Mouse (Mus musculus) hindbrain, embryonic 11.5 days (tissue): ENCODE results near the gene Rad50. TPM values are rescaled to one million over a fixed set of nuclear protein-coding genes. Genes with fewer than 3 reads are reported as not detected.
A peak's percentile ranks its signal among the peaks of the same experiment; 100 is the strongest.

Source experiments
- ATAC-seq: fragments of 200-750 bp; cut with Nextera tagmentation; 2 replicates; pipeline ENCODE4 v1.8.0; 2017; ENCODE audit warnings: mild to moderate bottlenecking, moderate TSS enrichment, moderate library complexity; ENCODE audit not compliant: low FRiP score
- DNase-seq: peaks from one replicate; pipeline ENCODE4 v3.0.0-alpha.2; 2015; ENCODE audit warnings: low spot score
- H3K27ac ChIP-seq: fragments of 300-500 bp; sonication (generic); 2 replicates; pipeline ENCODE4 v1.5.1; 2014; ENCODE audit warnings: mild to moderate bottlenecking, low read depth, low read length
- H3K27me3 ChIP-seq: fragments of 300-500 bp; sonication (generic); 2 replicates; pipeline ENCODE4 v1.6.1; 2014; ENCODE audit warnings: mild to moderate bottlenecking, low read length, moderate library complexity, mixed read lengths; ENCODE audit not compliant: control insufficient read depth, insufficient read depth
- H3K36me3 ChIP-seq: fragments of 300-500 bp; sonication (generic); 2 replicates; pipeline ENCODE4 v1.6.1; 2014; ENCODE audit warnings: mild to moderate bottlenecking, low read length, moderate library complexity, mixed read lengths; ENCODE audit not compliant: control insufficient read depth, insufficient read depth
- H3K4me1 ChIP-seq: fragments of 300-500 bp; sonication (generic); replicated peaks from 2 replicates; pipeline ENCODE4 v1.6.1; 2014; ENCODE audit warnings: low read length, mixed read lengths; ENCODE audit not compliant: control insufficient read depth, insufficient read depth
- H3K4me2 ChIP-seq: fragments of 300-500 bp; sonication (generic); replicated peaks from 2 replicates; pipeline ENCODE4 v1.6.1; 2014; ENCODE audit warnings: mild to moderate bottlenecking, low read depth, low read length
- H3K4me3 ChIP-seq: fragments of 300-500 bp; sonication (generic); 2 replicates; pipeline ENCODE4 v1.5.1; 2014; ENCODE audit warnings: low read depth, low read length
- H3K9ac ChIP-seq: fragments of 300-500 bp; sonication (generic); 2 replicates; pipeline ENCODE4 v1.6.1; 2014; ENCODE audit warnings: low read depth, low read length
- H3K9me3 ChIP-seq: fragments of 300-500 bp; sonication (generic); 2 replicates; pipeline ENCODE4 v1.6.1; 2016; ENCODE audit warnings: low read length; ENCODE audit not compliant: control insufficient read depth
- WGBS: fragments of 180-500 bp; shearing (Covaris S2); extraction: QIAGEN DNeasy Blood & Tissue Kit; methylation state at CpG from one replicate; pipeline ENCODE4 v1.1.7; 2014; 5-methylcytosine and 5-hydroxymethylcytosine counted together
- polyA plus RNA-seq: library from polyadenylated mRNA; unstranded; fragments of >200 nt; fragmentation: Nextera tagmentation; extraction: Ambion mirVana; gene quantifications from 2 replicates; pipeline ENCODE4 v1.2.1, GENCODE M21; 2014

Rad50 gene
- polyA plus RNA-seq, 1 experiment from 2014 or later = 22.3 TPM

DNA sequence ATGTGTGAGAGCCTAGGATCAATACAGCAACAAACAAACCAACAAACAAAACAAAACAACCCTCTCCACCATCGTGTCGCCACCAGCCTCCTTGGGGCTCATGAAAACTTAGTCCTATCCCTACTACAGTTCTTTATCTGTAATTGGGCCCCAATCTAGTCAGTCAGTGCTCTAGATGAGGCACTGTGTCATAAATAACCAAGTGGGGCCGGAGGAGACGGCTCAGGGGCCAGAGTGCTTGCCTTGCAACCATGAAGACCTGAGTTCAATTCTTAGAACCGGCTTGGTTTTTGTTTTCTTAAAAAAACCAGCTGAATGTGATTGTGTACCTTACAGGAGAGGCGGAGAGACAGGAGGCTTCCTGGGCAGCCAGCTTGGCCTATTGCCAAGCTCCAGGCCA is 91.9 kb downstream of the Rad50 start:
- H3K9ac ChIP-seq = no peak overlapping the region
- 89% methylated on average over 6 of the region's 6 CpGs for WGBS
- no peaks in the 10 kb centered on the region for H3K27me3 ChIP-seq
- ATAC-seq (no peak), DNase-seq (no peak)
- no peaks in the 10 kb centered on the region for H3K9me3 ChIP-seq
- no peaks in the 10 kb centered on the region for H3K36me3 ChIP-seq
- no peak overlapping the region for H3K4me2 ChIP-seq
- no peak overlapping the region for H3K4me3 ChIP-seq
- H3K4me1 ChIP-seq = no peaks in the 10 kb centered on the region
- H3K27ac ChIP-seq = no peak overlapping the region

DNA sequence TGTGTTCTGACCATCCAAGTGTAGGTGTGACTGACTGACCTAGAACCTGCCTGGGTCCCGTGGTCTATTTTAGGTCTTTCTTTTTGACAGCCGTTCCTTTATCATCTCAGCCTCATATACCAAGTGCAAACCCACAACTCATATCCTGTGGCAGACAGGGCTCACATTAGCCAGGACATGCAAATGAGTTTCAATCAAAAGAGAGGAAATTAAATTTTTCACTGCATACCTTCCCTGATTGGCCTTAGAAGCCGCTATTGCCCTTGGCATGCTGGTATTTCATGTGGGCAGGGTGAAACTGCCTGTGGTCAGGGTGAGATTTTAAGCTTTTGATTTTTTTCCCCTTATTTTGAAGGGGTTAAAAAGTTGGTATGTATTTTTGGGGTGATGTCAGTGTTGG is 97.4 kb downstream of the Rad50 start:
- Histone ChIP-seq H3K4me3 (no peak overlapping the region), H3K4me2 (no peak overlapping the region), H3K27ac (no peak overlapping the region), H3K27me3 (no peaks in the 10 kb centered on the region), H3K9ac (no peak overlapping the region), H3K9me3 (no peaks in the 10 kb centered on the region), H3K4me1 (no peaks in the 10 kb centered on the region; the same call in 1 of the 2 replicates), H3K36me3 (no peaks in the 10 kb centered on the region)
- WGBS = 89% methylated on average over 3 of the region's 3 CpGs
- no peak for ATAC-seq
- DNase-seq = no peak

DNA sequence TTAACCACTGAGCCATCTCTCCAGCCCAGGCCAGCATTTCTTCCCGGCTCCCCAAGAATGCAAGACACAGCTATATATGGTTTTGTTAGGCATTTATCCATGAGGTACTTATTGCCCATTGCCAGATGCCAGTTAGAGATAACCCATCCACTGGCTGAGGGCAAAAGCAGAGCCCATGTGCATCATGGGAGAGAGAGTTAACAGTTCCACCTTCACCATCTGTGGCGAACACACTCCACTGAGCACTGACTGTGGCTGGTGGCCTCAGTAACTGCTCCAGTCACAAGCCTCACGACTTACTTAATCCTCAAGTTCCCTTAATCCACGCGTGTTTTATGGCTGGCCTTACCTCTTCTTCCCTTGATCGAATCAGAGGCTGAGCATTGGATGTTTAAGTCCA is 97.9 kb downstream of the Rad50 start:
- WGBS = 84% methylated on average over 6 of the region's 6 CpGs
- H3K36me3 ChIP-seq = no peaks in the 10 kb centered on the region
- no peak for ATAC-seq
- DNase-seq = no peak
- H3K4me1 ChIP-seq = no peaks in the 10 kb centered on the region; the same call in 1 of the 2 replicates
- no peak overlapping the region for H3K27ac ChIP-seq
- no peak overlapping the region for H3K4me3 ChIP-seq
- no peaks in the 10 kb centered on the region for H3K27me3 ChIP-seq
- H3K4me2 ChIP-seq = no peak overlapping the region
- H3K9me3 ChIP-seq = no peaks in the 10 kb centered on the region
- H3K9ac ChIP-seq = no peak overlapping the region

DNA sequence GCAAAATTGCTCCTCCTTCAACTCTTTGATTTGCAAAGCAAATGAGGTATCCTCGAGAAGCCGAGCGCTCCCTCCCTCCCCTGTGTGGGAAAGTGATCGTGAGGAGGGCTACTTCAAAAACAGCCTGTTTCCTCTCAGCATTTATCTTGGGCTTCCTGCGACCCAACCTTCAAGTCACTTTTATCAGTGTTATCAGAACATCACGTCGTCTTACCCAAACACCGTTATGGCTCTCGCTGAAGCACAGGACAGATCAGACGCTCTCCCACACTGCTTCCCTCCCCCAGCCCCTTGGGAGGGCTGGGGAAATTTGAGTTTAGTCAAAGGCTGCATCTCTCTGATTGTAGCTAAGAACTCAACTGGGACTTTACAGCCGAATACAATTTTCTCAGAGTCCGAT is 101.5 kb downstream of the Rad50 start:
- no peak overlapping the region for H3K9ac ChIP-seq
- DNase-seq (peak; percentile 14), ATAC-seq (no peak)
- no peaks in the 10 kb centered on the region for H3K9me3 ChIP-seq
- H3K4me3 ChIP-seq = no peak overlapping the region
- H3K27me3 ChIP-seq = no peaks in the 10 kb centered on the region
- no peaks in the 10 kb centered on the region; the same call in 1 of the 2 replicates for H3K4me1 ChIP-seq
- no peak overlapping the region for H3K27ac ChIP-seq
- no peak overlapping the region for H3K4me2 ChIP-seq
- H3K36me3 ChIP-seq = 0 out of 2 replicates have a peak, but pooled peaks cover 3% of the 10 kb centered on the region
- WGBS = 13% methylated on average over 12 of the region's 12 CpGs

DNA sequence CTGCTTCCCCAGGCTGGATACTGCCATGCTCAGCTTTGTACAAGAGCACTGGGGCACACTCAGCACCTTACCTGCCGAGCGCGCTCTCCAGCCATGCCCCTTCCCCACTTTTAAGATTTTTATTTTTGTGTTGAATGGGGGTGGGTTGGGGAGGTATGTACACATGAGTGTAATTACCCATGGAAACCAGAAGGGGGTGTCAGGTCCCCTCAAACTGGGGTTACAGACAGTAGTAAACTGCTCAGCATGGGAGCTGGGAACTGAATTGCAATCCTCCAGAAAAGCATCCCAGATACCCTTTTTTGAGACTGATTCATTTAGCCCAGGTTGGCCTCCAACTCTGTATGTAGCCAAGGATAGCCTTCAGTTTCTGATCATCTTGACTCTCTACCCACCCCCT is 102.1 kb downstream of the Rad50 start:
- 92% methylated on average over 3 of the region's 3 CpGs for WGBS
- Histone ChIP-seq H3K4me1 (no peaks in the 10 kb centered on the region; the same call in 1 of the 2 replicates), H3K36me3 (0 out of 2 replicates have a peak, but pooled peaks cover 3% of the 10 kb centered on the region)

More for the DNA sequence above, 102.1 kb downstream of the Rad50 start:
- no peak for ATAC-seq
- Histone ChIP-seq H3K4me3 (no peak overlapping the region), H3K27ac (no peak overlapping the region), H3K9ac (no peak overlapping the region), H3K4me2 (no peak overlapping the region), H3K27me3 (no peaks in the 10 kb centered on the region), H3K9me3 (no peaks in the 10 kb centered on the region)
- no peak for DNase-seq

Other genes starting within 250 kb of the Rad50 start
- gene Gm9837, start 236.8 kb downstream of the Rad50 start, polyA plus RNA-seq = not detected in 2 replicates
- not detected in 2 replicates for gene Gm9945, start 227.2 kb downstream of the Rad50 start, polyA plus RNA-seq
- gene Sowaha, start 227.0 kb downstream of the Rad50 start, polyA plus RNA-seq = 0.06 and 0.25 TPM in 2 replicates
- gene Sept8, start 188.1 kb downstream of the Rad50 start, polyA plus RNA-seq = 13.5 and 15.8 TPM in 2 replicates
- 106 and 118 TPM in 2 replicates for gene Kif3a, start 139.9 kb downstream of the Rad50 start, polyA plus RNA-seq
- 2.3 and 2.8 TPM in 2 replicates for gene Il4, start 88.7 kb downstream of the Rad50 start, polyA plus RNA-seq
- not detected in 2 replicates for gene Il13, start 72.6 kb downstream of the Rad50 start, polyA plus RNA-seq
- 0.10 TPM in 1 of 2 replicates, not detected in the other for gene Il5, start 13.5 kb upstream of the Rad50 start, polyA plus RNA-seq
- gene Irf1, start 62.7 kb upstream of the Rad50 start, polyA plus RNA-seq = 1.7 and 3.8 TPM in 2 replicates
- not detected in 2 replicates for gene Gm17334, start 65.9 kb upstream of the Rad50 start, polyA plus RNA-seq
- 0.21 TPM in 1 of 2 replicates, not detected in the other for gene Gm12216, start 151.9 kb upstream of the Rad50 start, polyA plus RNA-seq
- 7.8 and 8.1 TPM in 2 replicates for gene Slc22a5, start 184.3 kb upstream of the Rad50 start, polyA plus RNA-seq